Mouse (Mus musculus) retina, adult 2 months (tissue): ENCODE results near the gene Adcy2.

Experiments used
- DNase-seq: peaks from one replicate; pipeline ENCODE4 v3.0.0-alpha.2; 2012; ENCODE audit warnings: low read depth, low spot score

Gene Adcy2

DNA sequence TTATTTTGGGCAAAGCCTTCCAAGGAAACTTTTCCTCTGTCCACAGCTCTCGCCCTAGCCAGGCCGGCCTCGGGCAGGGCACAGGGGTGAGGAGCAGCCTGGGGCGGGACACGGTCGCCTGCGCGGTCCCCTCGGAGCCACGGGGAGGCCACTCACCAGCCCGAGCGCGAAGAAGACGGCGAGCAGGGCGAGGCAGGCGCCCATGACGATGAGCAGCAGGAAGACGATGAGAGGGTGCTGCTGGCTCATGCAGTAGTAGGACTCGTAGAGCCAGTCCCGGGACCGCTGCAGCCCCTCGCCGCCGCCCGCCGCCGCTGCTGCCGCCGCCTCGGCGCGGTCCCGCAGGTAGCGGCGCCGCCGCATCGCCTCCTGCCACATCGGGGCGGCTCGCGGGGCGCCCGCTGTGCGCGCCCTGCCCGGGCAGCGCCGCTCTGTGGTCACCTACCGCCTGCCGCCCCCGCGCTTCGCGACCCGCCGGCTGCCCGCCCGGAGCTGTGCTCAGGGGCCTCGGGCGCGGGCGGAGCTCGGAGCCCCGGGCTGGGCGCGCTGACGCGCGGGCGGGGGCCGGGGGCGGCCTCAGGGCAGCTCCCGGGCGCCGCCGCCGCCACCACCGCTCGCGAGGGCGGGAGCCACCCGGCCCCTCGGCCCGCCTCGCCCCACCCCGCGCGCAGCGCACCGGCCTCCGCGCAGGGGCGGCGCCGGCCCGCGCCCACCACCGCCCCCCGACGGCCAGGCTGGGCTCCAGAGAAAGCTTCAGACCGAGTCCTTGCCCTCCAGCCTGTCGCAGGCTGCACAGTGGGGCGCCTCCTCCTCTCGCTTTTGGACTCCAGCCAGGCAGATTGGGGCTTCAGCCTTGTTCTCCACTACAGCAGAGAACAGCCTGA, at the start of gene Adcy2:
Gene Adcy2, minus strand, starts transcription at position 624 of the 884 bp plus-strand sequence.
- no peak for DNase-seq

DNA sequence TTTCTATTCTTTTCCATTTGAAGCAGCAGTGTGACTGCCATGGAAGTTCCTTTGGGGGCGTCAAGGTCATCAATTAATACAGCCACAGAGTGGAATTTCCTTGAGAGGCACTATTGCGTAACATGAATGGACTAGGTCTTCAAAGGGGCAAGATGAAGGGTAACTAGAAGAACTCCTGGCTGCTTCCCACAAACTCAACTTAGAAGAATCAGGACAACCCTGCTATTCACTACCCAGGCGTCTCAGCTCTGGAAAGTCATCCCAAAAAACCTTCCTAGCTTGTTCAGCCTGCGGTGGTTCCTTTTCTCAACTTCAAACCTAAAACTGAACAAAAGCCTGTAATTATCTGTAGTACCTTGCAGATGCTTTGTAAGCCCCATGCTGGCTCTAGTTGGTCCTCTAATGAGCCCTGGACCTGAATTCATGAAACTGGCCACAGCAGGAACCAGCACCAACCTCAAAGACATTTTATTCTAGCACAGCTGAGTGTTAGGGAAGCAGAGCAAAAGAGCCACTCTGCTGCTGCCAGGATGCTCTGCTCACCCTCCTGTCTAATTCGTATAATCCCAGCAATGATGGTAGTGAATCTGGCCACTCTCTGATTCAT, 37.8 kb upstream of the Adcy2 start:
- no peak for DNase-seq

DNA sequence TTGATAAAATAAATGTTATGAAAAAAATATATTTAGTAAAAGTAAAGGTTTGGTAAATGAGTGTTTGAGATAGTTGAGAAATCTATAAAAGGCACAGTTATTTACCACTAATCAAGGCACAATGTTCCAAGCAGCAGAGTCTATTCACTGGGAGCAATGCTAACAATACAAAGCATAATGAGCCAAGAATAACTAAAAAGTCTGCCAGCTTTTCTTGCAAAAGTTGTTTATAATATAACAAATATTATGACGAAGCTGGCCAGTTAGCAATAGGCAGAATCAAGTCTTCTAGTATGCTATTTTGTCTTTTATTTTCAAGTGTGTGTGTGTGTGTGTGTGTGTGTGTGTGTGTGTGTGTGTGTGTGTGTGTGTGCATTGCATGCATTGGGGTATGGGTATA, 35.3 kb upstream of the Adcy2 start:
- no peak for DNase-seq

DNA sequence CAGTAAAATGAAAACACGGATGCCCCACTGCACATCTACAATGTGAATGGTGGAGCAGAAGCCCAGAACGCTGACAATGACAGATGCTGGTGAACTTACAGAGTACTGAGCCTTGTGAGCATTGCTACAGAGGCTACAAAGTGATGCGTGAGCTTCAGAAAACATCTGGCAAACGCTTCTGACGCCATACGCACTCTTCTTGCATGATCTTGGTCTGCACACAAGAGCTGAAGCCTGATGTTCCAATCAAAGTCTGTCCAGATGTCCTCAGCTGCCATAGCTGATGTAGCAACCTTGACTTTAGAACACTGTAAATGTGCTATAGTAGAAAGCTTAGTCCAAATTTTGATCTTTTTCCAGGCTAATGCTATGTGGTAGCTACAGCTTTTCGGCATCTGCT, 34.2 kb upstream of the Adcy2 start:
- no peak for DNase-seq

DNA sequence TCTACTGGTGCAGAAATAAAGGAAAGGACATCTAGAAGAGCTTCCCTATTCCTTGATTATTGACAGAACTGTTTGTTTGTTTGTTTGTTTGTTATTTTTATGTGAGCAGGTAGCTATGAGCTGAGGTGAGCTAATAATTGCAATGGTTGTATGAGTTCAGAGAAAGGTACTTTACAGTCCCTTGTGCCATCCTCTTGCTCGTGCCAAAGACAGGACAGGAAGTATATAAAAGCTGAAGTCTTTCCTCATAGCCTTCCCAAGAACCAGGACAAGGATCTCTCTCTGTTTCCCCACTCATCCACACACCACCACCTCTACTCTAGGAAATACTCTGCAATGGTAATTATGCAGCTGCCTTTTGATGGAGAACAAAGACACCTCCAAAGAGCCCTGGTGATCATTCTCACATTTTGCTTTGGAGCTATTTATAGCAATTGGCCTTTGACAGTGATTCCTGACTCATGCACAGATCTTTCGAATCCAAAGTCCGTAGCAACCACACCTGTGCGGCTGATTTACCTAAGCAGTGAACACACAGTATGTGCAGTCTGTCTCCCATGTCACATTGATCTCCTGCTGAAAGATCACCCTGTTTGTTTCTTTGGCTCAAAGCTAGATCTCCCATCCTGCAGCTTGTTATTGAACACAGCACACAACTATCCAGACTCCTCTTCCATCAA, 29.9 kb upstream of the Adcy2 start:
- DNase-seq, result no peak

DNA sequence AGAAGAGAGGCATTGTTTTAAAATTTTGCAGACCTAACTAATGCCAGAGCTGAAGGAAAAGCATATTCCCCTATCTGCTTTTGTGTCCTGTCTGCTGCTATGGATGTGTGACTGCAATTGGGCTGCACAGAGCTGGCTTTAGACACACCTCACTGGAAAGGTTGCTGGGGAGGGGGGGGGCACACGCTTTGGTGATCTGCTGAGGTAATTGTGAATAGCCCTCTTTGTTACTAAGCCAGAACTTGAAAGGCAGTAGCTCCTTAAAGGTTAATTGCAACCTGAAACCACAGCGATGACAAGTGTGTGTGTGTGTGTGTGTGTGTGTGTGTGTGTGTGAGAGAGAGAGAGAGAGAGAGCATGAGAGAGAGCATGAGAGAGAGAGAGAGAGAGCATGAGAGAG, 25.6 kb upstream of the Adcy2 start:
- DNase-seq, result no peak

DNA sequence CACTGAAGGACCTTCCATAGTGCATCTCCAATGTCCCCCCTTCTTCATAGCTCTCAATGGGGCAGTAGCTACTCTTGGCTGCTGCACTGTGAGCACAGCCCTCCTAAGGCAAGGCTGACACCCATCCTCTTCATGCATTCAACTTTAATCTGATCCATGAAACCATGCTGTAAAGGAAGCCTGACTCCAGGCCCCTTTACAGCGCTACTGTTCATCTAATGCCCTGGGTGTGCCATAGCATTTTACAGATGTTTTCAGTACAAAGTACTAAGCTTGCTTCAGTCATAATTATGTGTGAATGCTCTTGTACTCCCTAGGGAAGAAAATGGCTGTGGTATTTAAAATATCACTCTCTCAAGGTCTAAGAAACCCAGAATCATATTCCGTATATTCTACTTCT, 23.9 kb upstream of the Adcy2 start:
- DNase-seq, result no peak

DNA sequence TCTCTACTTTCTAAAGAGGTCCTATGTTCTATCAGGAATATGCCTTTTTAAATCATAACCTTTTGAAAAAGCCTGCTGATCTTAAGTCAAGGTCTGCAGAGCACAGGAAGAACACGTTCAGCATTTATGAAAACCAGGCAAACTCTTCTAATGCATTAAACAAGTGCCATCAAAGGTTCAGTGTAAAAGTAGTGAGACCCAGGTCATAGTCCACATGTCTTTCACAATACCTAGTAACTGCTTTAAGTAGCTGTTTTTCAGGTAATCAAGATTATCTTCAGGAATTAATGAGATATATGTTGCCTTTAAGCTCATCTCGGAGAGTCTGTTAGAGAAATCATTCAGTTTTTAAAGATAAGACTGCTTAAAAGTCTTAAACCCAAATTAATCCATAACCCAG, 21.2 kb upstream of the Adcy2 start:
- DNase-seq, result no peak

DNA sequence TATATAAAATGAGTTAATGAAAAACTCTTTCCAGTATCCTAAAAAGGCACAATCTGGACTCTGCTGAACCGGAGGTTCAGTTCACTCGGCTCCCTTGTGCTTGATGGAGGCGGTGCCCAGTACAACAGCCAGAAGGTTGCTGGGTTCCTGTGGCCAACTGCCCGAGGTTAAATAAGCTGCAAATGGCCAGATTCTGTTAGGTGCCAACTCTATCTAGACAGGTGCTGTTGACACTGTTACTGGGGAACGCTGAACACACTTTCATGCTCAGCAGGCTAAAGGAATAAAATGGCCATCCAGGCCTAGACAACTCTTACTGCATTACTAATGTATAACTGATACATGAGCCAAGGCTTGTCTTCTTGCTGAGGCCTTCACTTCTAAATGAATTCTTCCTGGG, 7.6 kb upstream of the Adcy2 start:
- DNase-seq, result no peak

DNA sequence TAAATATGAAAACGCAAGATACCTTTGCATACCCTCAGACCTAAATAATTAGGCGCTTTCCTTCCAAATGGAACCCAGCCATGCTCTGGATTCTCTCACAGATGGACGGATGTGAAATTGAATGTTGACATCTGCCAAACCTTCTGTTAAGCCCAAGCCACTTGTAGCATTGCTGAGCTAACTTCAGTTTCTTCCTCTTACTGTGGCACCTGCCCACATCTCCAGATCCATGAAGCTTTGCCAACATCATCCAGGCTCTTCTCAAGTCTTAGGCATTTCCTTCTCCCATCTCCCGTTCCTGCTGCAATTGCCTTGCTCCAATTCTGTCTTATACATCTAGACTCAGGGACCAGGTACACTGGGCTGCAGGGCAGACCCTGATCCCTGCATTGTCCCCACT, 6.8 kb upstream of the Adcy2 start:
- DNase-seq, result no peak

DNA sequence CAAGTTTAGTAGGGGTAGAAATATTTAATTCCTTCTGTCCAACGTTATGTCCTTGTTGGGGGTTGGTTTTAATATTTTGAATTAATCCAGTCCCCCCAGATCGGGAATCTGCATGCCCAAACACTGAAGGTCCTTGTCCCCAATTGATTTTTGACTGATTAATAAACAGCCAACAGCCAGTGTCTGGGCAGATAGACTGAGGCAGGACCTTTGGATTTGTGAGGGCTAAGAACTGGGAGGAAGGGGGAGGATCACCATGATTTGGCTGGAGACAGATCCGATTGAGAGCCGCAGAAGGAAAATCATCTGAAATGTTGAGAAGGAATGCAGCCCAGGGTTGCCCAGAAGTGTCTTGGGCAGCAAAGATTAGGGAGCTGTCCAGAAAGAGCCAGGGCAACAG, 5.1 kb upstream of the Adcy2 start:
- DNase-seq, result no peak

DNA sequence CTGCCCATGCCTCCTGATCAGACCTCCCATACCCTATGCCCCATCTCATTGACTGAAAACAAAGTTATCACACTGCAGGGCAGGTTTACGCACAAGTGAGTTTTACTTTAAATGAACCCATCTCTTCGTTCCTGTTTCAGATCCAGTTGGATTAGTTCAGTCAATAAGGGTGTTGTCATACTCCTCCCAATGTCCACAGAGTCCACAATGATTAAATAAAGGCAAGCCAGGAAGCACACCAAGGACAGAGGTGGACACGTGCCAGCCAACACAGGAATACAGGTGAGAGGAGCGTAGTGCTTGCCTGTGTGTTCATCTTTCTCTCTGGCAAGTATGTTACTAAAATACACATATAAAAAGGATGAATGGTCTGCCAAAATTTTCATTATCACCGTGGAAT, 3.3 kb upstream of the Adcy2 start:
- DNase-seq, result no peak

DNA sequence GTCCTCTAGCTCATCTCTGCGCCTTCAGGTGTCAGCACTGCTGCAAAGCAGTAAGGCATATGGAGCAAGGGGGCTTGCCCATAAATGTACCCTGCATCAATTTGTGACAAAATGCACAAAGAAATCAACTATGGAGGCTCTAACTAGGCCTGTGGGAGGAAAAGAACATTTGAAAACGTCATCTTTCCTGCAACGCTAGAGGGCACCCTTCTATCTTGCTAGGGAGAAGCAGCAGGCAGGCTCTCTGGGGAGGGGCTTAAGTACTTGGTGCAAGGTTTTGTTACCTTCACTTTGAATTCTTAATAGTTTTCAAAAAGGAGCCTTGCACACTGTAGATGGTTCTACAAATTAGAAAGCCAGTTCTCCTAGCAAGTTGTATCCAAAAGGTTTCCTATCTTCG, 2.8 kb upstream of the Adcy2 start:
- DNase-seq, result no peak

DNA sequence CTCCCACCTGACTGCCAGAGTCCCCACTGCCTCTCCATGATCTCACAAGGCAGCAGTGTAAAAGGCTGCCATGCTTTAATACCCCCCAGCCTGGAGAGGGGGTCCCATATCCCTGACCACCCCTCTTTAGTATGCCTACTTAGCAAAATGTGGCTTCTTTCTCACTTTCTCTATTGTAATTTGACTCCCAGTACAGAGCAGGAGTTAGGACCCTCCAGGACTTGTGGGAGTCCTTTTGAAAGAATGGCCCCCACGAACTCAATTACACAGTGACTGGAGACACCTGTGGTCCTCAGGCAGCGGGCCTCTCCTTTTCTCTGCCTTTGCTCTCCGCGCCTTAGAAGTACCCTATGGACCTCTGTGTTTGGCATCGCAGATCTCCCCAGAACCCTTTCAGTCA, 485 bp upstream of the Adcy2 start:
- DNase-seq, result no peak

DNA sequence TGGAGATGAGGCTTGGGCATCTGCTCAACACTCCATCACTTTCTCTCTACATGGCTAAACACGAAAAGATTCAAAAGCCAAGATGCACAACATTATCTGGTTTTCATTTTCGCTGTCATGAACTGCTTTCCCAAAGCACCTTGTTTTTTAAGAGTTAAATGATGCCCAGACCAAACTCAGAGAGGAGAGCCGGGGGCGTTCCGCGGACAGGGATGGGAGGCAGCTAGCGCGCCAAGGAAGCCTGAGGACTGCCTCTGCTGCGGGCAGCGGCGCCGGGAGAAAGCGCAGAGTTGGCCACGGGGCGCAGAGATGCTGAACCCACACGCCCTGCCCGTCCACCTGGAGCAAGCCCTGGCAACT, 803 bp downstream of the Adcy2 start:
- DNase-seq, result no peak

DNA sequence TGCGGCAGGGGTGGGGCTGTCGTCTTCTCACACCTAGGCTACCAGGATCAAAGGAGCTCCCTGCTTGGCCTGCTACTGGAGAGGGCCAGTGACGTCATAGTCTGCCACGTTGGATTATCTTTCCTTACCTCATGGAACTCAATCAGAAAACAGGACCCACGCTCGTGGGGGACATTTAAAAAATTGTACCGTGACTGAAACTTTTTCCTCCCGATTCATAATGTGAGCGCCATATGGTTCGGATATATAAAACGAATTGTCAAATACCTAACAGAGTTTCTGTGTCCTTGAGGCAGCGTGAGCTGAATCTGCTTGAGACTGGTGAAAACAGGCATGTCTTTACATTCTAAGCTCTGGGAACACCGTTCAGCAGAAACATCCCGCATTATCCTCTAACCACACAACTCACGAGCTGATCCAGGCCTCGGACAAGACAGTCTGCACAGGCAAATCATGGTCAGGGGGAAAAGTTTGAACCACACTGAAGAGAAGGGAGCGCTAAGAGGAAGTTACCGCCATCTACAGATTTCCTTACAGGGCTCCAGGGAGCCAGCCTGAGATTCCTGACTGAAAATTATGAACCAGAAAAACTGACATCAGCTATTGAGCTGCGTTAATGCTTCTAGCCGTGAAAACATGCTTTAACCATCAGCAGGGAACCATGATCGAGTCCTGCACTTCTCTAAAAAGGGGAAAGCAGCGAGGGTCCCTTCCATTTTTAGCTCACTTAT, 1.4 kb downstream of the Adcy2 start:
- DNase-seq, result no peak

DNA sequence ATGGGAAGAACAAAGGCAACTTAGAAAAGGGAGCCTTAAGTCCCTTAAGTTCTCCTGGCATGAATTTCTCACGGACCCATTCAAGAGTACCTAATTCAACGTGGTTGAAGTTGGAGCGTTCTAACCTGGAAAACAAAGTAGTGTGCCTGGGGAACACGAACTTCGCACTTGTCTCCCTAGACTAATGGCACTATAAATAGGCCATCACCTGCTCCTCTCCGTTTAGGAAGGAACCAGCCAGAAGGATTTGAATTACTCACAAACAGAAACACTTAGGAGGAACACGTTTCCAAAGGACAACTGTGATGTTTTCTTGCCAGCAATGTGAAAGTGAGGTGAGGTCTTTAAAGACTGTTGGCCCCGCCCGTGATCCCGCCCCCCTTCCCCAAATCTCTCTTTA, 2.0 kb downstream of the Adcy2 start:
- DNase-seq, result no peak

DNA sequence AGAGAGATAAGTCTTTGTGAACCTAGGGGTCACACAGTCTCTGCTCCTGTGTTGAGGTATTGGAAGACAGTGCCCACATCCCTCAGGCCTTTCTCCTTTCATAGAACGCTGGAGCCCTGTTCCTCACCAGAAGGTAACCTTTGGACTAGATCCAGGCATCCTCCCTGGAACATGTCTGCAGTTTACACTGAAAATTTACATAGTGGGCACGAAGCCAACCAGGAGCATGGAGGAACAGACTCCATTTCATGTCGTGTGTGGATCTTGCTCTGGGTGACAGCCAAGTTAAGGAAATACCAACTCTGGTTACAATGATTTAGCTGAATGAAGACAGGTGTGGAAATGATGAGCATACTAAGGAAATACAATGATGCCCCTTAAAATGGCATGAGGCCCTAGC, 2.7 kb downstream of the Adcy2 start:
- no peak for DNase-seq

DNA sequence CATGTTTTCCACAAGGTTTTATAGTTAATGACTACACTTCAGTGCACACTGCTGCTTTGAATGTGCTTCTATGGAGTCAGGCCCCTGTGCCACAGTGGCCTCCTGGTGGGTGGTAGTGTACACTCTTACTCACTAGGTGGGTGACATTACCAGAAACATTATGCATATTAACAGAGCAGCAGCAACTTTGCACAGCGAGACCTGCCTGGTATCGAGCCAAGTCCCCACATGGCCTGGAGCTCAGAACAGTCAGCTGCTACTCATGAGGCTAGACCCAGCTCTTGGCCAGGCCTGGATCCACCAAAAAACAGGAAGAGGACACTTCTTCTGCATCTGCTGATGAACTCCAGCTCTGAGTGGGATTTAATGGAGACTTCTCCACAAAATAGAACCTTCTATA, 13.6 kb downstream of the Adcy2 start:
- DNase-seq, result no peak

DNA sequence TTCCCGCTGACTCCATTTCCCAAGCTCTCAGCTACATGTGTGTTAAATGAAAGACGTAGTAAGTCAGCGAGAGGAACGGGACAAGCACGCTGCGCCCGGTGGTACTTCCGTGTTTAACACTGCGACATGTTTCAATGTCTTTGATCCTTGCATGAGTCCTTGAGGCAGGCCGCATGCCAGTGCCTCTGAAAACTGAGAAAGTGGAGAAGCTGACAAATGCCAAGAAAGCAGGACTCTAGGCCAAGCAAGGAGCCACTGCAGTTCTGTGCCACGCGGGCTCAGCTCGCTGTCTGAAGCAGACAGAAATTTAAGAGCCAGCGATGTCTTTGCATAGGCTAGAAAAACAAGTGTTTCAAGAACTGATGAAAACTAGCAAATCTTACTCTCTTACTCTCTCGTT, 15.3 kb downstream of the Adcy2 start:
- no peak for DNase-seq

DNA sequence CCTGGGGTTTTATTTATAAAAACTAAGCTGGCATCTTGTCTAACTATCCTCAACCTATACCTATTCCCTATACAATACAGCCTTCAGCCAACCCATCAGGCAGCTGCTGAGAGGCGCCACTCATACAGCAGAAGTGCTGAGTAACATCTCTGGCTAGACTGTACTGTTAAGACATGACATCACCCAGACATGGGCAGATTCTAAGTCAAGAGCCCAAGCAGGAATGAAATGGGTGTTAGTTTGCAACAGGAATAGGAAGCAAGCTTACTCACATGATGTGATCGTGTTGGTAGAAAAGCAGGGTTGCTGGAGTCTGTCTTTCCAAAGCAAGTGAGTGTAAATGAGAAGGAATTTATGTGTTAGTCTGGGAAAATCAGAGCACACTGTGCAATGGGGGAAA, 18.3 kb downstream of the Adcy2 start:
- DNase-seq, result no peak

DNA sequence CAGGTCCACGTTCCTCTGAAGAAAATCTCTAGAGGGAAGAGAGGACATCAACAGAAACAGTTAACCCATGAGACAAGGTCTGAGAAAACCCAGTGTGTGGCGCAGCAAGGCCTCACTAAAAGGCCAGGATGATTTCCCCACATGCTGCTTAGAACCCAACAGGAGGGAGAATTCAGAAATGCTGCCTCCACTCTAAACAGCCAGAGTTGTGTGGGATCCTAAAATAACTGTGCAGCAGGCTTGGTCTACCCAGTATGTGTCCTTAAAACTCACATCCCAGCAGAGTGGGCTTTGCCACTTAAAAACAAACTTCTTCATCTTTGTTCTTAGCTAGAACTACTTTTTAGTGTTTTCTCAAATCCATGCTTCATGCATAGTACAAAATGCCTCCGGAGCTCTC, 26.2 kb downstream of the Adcy2 start:
- DNase-seq, result no peak
